Mouse (Mus musculus) bone marrow, adult 2 months (tissue): ENCODE data around the gene Lingo1.

Experiments
- CTCF ChIP-seq: fragments of 200-500 bp; IDR thresholded peaks from 2 replicates; pipeline ENCODE4 v1.5.1; 2011; ENCODE audit warnings: low read length, control low read depth; ENCODE audit not compliant: control insufficient read depth, insufficient read depth
- POLR2A ChIP-seq: fragments of 200-500 bp; IDR thresholded peaks from 2 replicates; pipeline ENCODE4 v1.6.1; 2011; ENCODE audit warnings: low read depth, mild to moderate bottlenecking, control low read depth, low read length, borderline replicate concordance; ENCODE audit not compliant: control insufficient read depth

DNA sequence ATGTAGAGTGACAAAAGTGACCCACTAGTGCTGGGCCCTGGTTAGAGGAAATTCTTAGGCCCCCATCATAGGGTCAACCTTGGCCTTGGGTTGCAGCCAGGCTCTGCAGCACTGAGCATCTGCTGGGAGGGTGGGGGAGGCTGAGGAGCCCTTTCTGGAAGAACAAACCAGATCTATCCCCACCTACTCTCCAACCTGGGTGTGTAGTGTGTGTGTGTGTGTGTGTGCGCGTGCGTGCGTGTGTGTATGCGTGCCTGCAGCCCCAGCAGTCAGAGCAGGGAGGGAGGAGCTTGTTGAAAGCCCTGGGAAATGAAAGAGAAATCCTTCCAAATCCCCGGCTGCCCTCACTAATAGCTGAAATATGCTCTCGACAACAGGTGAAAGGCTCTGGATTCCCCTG, 133.3 kb downstream of the Lingo1 start:
- TF ChIP-seq CTCF (no peak), POLR2A (no peak)
